Mouse (Mus musculus) left cerebral cortex, postnatal 25 days (tissue): Measurements from ENCODE around the gene Cbx6. TPM values are rescaled to one million over a fixed set of nuclear protein-coding genes. Genes with fewer than 3 reads are reported as not detected.
"Not testable (repeated sequence)": the region's sequence is repeated elsewhere in the genome, so short reads cannot be mapped to it uniquely, and the experiment has no call there.

Experiments
- DNase-seq, 2 experiments: peaks; one replicate each; pipeline ENCODE4 v3.0.0; 2022; ENCODE audit warnings: low spot score in 2 of 2, mixed read lengths in 1 of 2
- intact Hi-C: fragments of 180-260 bp; cut with DNase I; formaldehyde crosslinking; loops from one replicate; pipeline ENCODE4 v1.15.1; 2025
- total RNA-seq, 2 experiments: library from RNA; stranded (reverse); gene quantifications; 2 replicates each; pipeline ENCODE4 v1.2.3; 2021

Gene Cbx6
- total RNA-seq, 2 experiments from 2014 or later, result 445 to 462 TPM

DNA sequence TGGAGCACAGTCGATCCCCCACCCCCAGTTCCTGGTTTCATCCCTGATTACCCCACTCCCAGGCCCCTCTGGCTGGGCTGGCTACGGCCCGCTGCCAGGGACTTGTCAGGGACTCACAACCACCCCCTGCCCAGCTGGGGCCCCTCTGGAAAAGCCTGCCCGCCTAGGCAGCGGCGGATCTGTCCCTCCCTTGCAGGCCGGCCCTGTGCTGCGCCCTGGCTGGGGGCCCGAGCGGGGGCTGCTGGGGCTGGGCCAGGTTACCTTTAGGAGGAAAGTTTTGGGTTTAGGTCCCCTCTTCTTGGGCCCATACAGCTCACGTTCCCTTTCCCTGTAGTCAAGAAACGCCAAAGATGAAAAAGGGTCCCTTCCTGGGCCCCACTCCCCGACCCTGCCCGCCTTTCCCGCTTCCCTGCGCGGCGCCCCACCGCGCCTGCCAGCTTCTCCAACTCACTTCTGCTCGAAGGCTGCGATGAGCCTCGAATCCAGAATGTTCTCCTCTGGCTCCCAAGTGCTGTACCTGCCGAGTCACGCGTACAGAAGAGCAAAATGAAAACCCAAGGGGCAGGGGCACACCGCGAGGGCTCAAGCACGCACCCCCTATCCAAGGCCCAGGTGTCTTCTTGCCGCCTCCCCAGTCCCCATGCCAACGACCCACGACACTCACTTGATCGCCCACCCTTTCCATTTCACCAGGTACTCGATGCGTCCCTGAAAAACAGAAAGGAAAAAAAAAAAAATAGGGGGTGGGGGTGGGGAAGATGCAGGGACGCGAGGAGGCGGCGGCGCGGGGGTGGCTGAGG lies 1.0 kb downstream of the Cbx6 start:
- intact Hi-C loops, result loop anchor here (2.0 to 5.0 kb wide), 4 partner anchors 69 to 249 kb away; no protein-coding TSS in a partner anchor
- DNase-seq, result peak in 1 of 2 experiments; percentile 51

GRCm38 (mm10) chr15:79832064-79832900 lies 2.2 kb downstream of the Cbx6 start:
- intact Hi-C loops, result loop anchor here (1.0 to 5.0 kb wide), 3 partner anchors 51 to 250 kb away; no protein-coding TSS in a partner anchor
- peak; percentile 84 to 87 for DNase-seq

GRCm38 (mm10) chr15:79830388-79830787 lies 4.1 kb downstream of the Cbx6 start:
- peak; percentile 87 for DNase-seq
- intact Hi-C loops, result loop anchor here (2.0 to 5.0 kb wide), 3 partner anchors 78 to 252 kb away; no protein-coding TSS in a partner anchor

DNA sequence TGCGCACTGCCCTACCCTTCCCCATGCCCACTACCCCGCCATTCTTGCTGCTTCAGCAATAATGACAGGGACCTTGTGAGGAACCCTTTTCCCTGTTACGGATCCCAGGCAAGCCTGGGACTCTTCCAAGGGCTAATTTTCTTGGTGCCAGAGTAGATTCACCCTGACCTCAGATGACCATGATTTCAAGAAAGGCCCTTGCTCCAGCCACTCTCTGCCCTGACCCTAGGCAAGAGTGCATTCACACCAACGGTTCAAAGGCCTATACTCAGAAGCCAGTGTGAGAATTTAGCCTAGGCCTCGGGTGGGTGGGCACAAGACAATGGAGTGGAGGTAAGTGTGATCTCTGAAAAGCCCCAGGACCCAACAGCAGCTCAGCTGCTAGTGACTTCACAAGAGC lies 5.1 kb downstream of the Cbx6 start:
- intact Hi-C loops, result no loop called here
- DNase-seq, result no peak

GRCm38 (mm10) chr15:79828366-79829035 lies 6.0 kb downstream of the Cbx6 start:
- intact Hi-C loops, result no loop called here
- peak; percentile 38 for DNase-seq

- DNase-seq, result no peak
- intact Hi-C loops, result no loop called here
Measured at GRCm38 (mm10) chr15:79827778-79828210, 6.7 kb downstream of the Cbx6 start.

DNA sequence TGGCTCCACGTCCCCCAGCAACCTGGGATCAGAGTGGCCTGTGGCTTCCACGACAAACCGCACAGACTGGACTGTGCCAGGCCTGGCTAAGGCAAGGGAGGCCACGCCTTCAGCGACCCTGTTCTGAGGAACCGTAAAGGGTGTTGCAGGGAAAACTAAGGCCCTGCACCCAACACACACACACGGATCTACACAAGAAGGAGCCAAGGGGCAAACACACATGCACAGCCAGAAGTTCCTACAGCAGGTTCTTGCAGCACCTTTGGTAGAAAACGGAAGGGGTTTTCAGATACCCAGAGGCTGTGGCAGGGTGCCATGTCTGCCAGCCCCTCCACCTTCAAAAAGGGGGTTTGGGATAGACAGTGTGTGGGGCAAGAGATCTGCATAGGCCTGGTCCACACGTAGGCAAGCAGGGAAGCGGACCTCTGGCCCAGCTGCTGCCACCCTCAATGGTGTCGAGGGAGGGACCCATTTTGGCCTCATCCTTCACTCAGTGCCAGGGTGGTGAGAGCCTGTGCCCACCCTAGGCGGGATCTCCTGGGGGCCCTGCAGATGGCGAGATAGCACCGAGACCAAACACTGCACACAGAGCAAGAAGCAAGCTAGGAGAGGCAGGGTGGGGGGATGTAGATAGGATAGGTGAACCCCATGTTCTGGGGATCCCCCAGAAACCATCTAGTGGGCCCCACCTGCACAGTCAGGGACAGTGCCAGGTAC lies 7.3 kb downstream of the Cbx6 start:
- intact Hi-C loops, result no loop called here
- no peak for DNase-seq

GRCm38 (mm10) chr15:79826221-79826935 lies 8.1 kb downstream of the Cbx6 start:
- no peak for DNase-seq
- intact Hi-C loops, result no loop called here

GRCm38 (mm10) chr15:79825146-79825825 lies 9.2 kb downstream of the Cbx6 start:
- DNase-seq, result peak in 1 of 2 experiments; percentile 57
- intact Hi-C loops, result no loop called here

- intact Hi-C loops, result no loop called here
- peak in 1 of 2 experiments; percentile 55 for DNase-seq
Measured at GRCm38 (mm10) chr15:79823588-79824280, 10.8 kb downstream of the Cbx6 start.

DNA sequence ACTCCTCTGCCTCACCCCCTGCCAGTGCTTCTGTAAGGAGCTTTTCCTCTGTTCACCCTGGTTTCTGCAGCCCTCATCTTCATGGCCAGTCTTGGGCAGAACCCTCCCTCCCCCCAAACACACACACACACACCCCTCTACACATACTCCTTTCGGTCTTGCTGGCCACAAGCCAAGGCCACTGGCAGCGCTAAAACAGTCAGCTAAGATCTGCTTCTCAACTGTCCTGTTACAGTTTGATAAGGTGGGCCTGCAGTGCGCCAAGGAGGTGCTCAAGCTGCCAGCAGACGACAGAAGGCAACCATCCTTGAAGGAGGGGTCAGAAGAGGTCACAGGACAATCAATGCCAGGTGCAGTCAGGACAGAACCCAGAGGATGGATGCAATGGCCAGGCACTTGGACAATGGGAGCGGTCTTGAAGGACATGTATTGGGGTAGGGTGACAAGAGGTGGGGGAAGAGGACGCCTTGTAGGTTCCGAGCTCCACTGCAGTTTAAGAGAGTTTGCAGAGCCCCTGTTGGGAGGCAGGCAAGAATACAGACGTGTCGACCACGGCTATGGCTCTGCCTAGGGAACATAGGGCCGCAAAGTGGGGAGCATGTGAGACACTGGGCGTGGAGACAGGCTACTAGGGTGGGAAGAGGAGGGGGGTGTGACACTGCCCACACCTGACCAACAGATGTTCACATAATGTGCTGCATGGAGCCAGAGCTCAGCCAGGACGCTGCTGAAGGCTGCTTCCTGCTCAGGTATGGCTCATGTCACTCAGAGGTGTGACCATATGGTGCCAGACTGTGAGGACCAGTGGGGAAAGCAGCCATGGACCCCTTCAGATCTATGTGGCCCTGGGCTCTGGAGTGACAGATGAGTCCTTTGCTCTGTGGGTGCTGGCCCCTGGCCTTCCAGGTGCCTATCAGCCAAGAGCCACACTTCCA lies 12.0 kb downstream of the Cbx6 start:
- intact Hi-C loops, result no loop called here
- DNase-seq, result no peak

DNA sequence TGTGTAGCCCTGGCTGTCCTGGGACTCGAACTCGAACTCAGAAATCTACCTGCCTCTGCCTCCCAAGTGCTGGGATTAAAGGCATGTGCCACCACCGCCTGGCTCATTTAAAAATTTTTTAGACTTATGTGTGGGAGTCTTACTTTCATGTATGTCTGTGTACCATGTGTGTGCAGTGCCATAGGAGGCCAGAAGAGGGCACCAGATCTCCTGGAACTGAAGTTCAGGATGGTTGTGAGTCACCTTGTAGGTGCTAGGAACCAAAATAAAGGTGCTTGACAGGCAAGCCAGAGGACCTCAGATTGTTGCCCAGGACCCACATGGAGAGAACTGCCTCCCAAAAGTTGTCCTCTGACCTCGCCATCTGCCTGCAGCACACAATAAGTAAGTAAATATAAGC lies 16.2 kb downstream of the Cbx6 start:
- DNase-seq, result peak in 1 of 2 experiments; percentile 8

GRCm38 (mm10) chr15:79813666-79814258 lies 20.7 kb downstream of the Cbx6 start:
- intact Hi-C loops, result no loop called here
- no peak for DNase-seq

More for the DNA sequence above, 16.2 kb downstream of the Cbx6 start:
- intact Hi-C loops, result no loop called here

GRCm38 (mm10) chr15:79812840-79813239 lies 21.6 kb downstream of the Cbx6 start:
- DNase-seq, intact Hi-C loops: not testable (repeated sequence)

GRCm38 (mm10) chr15:79810997-79811396 lies 23.5 kb downstream of the Cbx6 start:
- DNase-seq, result no peak
- intact Hi-C loops, result no loop called here

DNA sequence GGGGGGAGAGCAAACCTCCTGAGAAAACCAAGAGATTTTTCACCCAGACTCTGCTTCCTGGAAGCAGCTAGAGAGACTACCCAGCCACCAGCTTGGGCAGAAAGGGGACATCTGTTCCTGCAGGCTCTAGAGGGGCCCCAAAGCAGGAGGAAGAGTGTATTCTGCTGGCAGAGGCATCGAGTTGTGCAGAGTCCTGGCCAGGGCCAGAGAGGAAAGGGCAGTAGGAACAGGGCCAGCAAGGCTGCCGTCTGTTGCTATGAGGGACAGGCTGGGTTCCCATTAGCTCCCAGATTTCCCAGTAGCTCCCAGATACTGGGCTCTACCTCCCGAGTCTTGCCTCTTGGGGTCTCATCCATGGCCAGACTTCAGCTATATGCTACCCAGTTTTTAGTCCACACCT lies 24.4 kb downstream of the Cbx6 start:
- intact Hi-C loops, result no loop called here
- no peak for DNase-seq
